Mouse (Mus musculus) lung, adult 18-20 months (tissue): Measurements from ENCODE around the gene Slc2a6.

Source experiments
- DNase-seq, 2 experiments: peaks; one replicate each; pipeline ENCODE4 v3.0.0; 2022; ENCODE audit warnings: mixed read lengths in 2 of 2

Gene Slc2a6

GRCm38 (mm10) chr2:27027618-27028436 is at the start of gene Slc2a6:
Slc2a6 (minus strand) TSS chr2:27027998.
- DNase-seq = peak; percentile 88 to 90

DNA sequence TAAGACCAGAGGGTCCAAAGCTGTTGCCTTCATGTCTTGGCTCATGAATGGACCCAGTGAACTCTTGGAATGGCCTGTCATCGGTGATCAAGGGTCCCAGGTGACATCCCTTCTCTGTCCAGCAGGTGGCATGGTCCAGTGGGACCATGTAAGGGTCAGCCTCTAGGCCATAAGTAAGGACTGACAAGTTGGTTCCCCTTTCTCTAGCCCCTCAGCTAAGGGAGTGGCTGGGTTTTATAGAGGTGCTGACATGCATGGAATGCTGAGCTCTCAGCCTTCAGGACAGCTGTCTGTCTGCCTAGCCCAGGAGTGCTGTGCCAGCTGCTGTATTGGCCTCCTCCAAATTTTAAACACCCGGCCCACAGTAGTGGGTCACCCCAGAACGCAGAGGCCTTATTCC is 47.7 kb upstream of the Slc2a6 start:
- DNase-seq = peak in 1 of 2 experiments; percentile 47

DNA sequence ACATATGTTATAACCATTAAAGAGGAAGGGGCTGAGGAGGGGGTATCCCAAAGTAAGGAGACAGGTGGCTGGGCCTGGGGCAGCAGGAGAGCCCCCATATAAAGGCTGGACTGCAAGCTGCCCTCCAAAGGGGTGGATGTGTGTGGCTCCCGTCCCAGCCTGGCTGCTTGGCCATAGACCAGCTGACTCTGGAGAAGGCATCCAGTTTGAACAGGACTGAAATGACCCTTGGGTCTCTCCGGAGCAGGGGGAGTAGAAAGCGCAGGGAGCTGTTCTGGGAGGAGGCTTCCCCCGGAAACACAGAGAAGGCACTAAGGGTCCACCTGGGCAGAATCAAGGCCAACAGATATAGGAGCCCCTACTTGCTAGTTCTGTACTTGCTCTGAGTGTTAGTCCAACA is 47.0 kb upstream of the Slc2a6 start:
- DNase-seq = no peak

GRCm38 (mm10) chr2:27073407-27073806 is 45.6 kb upstream of the Slc2a6 start:
- no peak for DNase-seq

DNA sequence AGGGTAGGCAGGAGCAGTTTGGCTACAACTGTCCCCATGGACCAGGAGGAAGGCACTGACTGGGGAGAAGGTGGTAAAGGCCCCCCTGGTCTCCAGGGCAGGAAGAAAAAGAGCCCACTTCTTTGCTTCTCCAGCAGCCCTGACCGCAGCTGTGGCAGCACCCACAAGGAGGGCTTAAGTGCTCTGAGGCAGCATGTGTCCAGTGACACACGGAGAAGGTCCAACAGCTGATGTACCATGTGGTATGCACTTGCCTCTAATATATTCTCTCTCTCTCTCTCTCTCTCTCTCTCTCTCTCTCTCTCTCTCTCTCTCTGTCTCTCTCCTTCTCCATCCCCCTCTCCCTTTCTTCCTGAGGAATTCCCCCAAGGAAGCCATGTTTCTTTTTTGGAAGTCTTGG is 44.2 kb upstream of the Slc2a6 start, which contains the start of gene Mymk:
Gene Mymk, minus strand, starts transcription at position 202 of the 400 bp plus-strand sequence.
- DNase-seq = no peak

DNA sequence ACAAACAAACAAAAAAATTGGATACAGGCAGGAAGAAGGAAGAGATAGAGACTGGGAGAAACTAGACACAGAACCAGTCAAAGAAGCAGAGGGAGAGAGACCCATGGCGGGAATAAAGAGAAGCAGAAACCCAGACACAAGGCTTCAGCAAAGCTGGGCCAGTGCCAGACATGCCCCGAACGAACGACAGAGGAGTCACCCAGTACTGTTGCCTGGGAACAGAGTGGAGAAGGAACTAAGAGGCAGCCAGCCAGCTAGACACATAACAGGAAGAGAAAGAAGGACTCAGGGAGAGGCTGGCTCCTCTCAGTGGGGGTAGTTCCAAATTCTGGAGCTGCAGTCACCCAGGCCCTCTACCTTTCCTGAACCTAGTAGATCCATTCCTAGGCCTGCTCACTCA is 43.3 kb upstream of the Slc2a6 start:
- DNase-seq = peak; percentile 56 to 68

- DNase-seq = no peak
Measured at GRCm38 (mm10) chr2:27070247-27070813, 42.5 kb upstream of the Slc2a6 start.

DNA sequence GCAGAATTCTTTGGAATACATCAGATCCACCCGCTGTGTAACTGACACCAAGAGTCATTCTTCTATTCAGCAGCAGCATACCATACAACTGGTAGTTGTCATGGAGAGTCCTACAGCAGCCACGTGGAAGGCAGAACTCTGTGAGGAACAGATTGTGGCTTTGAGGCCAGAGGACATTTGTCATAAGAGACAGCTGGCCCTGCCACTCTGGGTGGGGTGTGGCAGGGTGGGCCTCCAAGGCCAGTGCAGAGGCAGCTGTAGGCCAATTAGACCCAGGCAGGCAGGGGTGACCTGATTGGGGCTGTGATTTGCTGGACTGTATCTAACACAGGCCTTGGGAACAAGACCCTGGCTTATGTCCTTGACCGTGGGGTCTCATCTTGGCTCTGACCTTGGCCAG is 41.8 kb upstream of the Slc2a6 start:
- DNase-seq = no peak

GRCm38 (mm10) chr2:27067996-27068395 is 40.2 kb upstream of the Slc2a6 start:
- no peak for DNase-seq

DNA sequence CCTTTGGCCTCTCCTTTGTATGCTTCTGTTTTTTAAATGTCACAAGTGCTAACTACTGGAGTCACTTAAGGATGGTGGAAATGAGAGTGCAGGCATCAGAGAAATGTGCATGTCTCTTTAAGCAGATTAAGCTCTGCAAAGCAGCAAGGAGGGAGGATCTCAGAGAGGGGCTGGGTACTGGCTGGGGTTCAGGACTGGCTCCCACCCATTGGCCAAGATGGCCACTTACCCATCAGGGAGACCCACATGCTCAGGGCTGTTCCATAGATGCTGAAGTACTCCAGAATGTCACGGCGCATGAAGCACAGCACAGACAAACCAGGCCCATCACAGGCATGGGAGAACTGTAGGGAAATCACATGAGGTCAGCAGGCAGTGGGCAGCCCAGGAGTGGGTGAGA is 39.3 kb upstream of the Slc2a6 start:
- no peak for DNase-seq

DNA sequence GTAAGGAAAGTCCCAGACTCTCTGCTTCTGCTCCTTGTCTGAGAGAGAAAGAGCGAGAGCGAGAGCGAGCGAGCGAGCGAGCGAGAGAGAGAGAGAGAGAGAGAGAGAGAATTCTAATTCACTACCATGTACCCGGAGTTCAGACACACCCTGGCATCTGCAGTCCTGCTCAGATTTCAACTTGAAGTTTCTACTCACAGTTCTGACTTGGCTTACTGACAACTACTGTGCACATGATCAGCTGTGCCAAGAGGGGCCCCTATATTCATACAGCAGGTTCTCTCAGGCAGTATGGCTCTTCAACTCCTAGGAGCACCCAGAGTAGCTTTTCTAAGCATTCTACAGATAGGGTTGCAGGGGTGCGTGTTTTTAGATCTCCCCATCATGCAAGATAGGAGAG is 31.4 kb upstream of the Slc2a6 start:
- DNase-seq = peak in 1 of 2 experiments; percentile 39

DNA sequence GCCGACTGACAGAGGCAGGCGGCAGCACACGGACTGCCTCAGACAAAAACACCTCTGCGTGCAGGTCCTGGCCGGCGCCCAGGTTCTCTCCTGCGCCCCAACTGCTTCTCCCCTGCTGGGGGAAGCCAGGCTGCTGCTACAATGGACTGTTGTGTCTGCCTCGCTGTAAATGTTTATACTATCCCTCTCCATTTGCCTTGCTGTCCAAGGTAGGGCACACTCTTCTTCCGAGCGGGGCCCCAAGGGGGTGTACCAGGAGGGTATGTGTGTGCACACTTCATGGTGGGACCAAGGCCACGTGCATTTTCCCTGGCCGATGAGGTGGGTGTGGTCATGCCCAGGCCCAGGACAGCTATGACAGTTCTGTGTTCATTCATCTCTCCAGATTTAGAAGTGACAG is 31.0 kb upstream of the Slc2a6 start:
- no peak for DNase-seq

DNA sequence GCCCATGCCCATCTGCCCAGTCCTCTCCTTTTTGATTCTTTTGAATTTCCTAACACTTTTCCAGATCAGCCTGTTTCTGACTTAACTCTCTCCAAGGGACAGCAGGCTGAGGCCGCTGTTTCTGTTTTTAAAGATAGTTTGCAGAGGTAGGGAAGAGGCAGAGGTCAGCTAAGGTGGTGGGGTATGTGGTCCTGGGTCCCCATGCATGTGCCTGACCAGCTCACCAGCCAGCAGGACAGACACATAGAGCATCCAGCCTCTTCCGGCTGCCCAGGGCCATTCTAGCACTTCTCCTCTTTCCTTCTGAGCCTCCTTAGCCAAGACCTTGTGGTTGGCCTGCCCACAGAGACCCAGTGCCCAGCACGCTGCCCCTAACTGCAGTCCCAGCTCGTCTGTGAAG is 30.5 kb upstream of the Slc2a6 start:
- DNase-seq = no peak

- DNase-seq = no peak
Measured at GRCm38 (mm10) chr2:27049408-27049807, 21.6 kb upstream of the Slc2a6 start.

GRCm38 (mm10) chr2:27045979-27046770 is 18.4 kb upstream of the Slc2a6 start:
- peak; percentile 62 to 76 for DNase-seq

- DNase-seq = no peak
Measured at GRCm38 (mm10) chr2:27044641-27045040, 16.8 kb upstream of the Slc2a6 start.

- DNase-seq = peak; percentile 35 to 51
Measured at GRCm38 (mm10) chr2:27044166-27044565, 16.4 kb upstream of the Slc2a6 start.

DNA sequence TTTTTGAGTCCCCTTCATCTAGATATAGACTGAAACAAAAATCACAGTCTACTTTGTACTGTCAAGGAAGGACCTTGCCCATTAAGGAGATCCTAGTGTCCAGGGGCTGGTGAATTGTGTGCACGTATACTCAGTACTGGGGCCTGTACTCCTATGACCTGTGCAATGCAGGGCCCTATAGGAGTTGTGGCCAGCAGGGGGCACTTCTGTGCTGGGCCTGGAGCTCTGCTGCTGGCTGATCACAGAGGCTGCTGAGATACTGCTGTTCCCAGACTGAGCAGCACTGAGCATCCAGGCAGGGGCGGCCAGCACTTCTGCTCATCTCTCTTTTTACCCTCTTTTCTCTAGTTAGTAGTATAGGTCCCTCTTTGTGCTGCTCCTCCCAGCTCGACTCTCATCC is 15.7 kb upstream of the Slc2a6 start:
- peak; percentile 68 to 73 for DNase-seq

GRCm38 (mm10) chr2:27042131-27042844 is 14.5 kb upstream of the Slc2a6 start:
- DNase-seq = no peak

- no peak for DNase-seq
Measured at GRCm38 (mm10) chr2:27039286-27039685, 11.5 kb upstream of the Slc2a6 start.

DNA sequence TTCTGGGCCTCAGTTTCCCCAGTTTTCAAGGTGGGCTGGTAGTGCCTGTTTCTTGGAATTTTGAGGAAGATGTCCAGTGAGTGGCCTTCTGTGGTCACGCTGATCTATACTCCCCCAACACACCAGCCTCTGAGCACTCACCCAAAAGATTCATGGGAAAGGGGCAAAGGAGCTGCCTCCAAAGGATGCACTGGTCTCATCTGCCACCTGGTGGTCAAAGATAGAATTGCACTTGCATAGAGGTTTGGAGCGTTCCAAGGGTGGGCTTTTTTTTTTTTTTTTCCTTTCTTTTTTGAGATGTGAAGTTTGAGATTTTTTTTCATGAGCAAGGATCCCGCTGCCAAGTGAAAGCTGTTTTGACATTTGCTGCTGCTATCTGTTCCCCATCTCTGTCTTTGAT is 10.8 kb upstream of the Slc2a6 start:
- peak; percentile 44 to 68 for DNase-seq

DNA sequence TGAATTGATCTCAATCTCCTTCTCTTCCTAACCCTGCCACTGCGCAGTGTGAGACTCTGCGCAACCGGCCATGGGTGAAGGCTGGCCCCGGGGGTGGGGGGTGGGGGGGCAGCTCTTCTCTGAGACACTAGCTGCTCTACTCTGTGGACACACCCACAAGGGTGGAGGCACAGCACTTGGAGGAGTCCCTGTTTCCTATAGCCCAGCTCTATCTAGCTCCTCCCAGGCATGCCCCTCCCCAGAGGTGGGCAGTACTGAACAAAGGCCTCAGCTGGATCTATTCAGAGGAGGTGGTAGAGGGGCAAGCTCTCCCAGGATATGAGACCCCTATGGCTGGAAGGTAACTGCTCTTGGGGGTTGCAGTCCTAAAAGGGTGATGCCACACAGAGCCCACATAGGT is 9.2 kb upstream of the Slc2a6 start:
- no peak for DNase-seq

DNA sequence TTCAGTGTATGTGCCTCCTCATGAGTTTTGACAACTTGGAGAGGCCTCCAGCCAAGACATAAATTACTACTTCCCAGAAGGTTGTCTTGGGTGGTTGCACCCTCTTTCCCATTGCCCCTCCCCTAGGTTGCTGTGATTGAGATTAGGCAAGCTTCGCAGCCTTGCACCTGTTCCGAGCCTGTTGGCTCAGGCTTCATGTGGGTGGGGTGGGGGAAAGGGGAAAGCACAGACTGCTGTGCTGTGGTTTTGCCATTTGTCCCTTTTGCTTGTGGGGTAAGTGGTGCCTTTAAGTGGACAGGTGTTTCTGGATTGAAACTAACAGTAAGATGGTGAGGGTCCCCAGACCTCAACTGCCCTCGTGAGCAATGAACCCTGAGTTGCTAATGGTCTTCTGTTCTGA is 8.2 kb upstream of the Slc2a6 start:
- DNase-seq = peak in 1 of 2 experiments; percentile 2
